Mouse (Mus musculus): ENCODE data around the gene Olfr960.
A peak's percentile ranks its signal among the peaks of the same experiment; 100 is the strongest.

The Olfr960 gene

DNA sequence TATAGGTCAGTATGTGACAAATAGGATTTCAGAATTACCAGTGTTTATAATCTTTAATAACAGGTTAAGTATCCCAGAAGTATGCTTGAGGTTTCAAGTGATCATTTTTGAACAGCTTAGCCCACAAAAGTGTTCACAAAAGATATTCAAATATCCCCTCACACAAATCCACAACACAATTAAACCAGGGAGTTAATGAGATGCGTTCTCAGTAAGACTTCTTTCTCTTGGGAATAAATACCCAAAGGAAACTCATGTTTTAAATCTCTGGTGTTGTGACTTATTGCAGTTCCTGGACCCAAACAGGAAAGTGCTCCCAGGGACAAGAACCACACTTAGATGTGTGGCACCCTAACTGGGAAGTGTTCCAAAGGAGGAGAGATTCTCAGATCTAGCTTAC, at the start of gene Olfr960:
Olfr960 (plus strand) TSS at position 301 of the 400 bp plus-strand sequence.
- DNase-seq (ENCODE audit: low spot score in 2 of 2), result no peak

DNA sequence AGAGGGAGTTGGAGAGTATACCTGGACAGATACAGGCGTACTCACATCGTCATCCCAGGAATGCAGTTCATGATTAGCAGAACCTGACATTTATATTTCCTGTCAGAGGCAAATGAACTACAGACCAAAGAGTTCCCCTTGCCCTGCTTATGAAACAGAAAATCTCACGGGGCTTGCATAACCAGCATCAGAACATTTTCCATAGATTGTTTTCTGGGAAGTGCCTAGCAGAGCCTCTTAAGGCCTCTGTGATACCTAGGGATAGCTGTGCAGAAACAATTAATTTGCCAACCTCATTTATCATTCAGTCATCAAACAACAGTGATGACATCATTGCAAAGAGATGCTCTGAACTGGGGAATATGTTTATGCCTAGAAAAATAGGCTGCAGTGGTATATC, 45.7 kb upstream of the Olfr960 start, which contains the start of gene Olfr959:
Olfr959 (minus strand) TSS at position 101 of the 400 bp plus-strand sequence.
- DNase-seq (ENCODE audit: low spot score in 2 of 2), result no peak

- no peak for DNase-seq (ENCODE audit: low spot score in 2 of 2)
Observed at GRCm38 (mm10) chr9:39577050-39577449, 44.1 kb upstream of the Olfr960 start.

DNA sequence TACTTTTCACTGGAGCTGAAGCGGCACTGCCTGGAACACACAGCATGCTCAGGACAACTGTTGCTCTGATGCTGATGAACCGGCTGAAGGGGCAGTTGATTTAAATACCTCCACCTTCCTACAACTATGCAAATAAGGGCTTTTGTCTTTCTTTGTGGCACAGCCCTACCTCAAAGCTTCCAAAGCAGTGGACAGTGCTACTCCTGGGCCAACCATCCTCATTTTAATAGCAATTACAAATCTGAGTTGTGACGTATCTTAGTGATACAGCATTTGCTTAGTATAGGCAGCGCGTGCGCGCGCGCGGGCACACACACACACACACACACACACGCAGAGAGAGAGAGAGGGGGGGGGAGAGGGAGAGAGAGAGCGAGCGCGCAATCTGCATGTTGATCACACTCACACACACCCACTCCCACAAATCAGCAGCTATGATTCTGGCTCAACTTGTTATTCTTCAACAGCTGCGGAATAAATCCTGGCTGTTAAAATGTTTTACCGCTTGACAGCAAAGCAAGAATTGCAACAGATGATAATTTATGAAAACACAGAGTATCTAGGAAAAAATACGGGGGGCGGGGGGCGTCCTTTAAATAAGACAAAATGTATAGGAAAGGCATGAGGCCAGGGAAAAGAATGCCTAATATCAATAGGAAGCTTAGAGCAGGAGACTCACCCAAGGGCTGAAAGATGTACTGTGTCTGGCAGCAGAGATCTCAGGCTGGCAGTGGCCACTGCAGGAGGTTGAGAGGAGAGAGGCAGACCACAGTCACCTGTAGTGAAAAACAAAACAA, 18.4 kb upstream of the Olfr960 start:
- peak; percentile 14 to 17 for DNase-seq (ENCODE audit: low spot score in 2 of 2)

DNA sequence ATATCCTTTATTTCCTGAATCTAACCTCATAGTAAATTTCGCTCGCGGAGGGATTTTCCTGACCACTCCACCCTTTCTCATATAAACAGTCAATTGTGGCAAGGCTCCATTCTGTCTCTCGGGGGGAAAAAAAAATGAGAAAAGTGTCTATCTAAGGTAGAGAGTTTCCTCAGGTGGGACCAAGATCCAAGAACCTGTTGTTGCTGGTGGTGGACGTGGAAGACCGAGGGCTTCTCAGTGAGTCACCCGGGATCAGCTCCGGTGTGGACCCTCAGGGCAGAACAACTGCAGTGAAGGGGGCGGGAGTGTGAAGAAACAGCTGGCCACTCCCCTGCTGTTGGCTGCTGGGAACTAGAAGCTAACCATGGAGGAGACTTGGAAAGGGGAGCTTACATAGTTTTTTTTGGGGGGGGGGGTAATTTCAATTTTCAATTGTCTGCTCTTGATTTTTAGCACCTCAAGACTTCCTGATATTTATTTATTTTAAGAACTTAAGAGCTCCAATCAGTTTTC, 17.8 kb upstream of the Olfr960 start:
- DNase-seq (ENCODE audit: low spot score in 2 of 2), result peak in 1 of 2 experiments; percentile 12

DNA sequence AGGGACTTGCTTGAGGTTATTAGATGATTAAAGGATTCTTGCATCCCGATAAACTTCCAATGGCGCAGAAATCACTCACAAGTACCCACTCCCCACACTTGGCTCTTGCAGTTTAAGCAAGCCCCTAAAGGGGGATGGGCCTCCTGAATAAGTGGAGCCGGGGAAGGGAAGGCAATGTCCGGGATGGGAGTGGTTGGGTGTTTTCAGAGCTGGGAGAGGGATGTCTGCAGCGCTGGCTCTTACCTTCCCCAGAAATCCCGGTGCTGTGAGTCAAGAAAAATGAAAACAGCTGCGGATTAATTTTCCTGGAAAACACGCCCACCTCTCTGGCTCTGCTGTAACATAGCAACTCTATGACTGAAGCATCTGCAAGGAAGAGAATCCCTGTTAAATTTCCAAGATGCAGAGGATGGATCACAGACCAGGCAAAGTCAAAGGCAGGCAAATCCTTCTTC, 17.1 kb upstream of the Olfr960 start, which contains the start of gene AW551984:
AW551984 (minus strand) TSS at position 405 of the 455 bp plus-strand sequence.
- DNase-seq (ENCODE audit: low spot score in 2 of 2), result no peak

GRCm38 (mm10) chr9:39608497-39608896, 12.7 kb upstream of the Olfr960 start:
- no peak for DNase-seq (ENCODE audit: low spot score in 2 of 2)

GRCm38 (mm10) chr9:39610355-39610754, 10.8 kb upstream of the Olfr960 start, which contains the start of gene Olfr148:
TSS of gene Olfr148 (plus strand) at chr9:39610655.
- DNase-seq (ENCODE audit: low spot score in 2 of 2), result no peak

- no peak for DNase-seq (ENCODE audit: low spot score in 2 of 2)
Observed at GRCm38 (mm10) chr9:39611953-39612352, 9.2 kb upstream of the Olfr960 start.

- DNase-seq (ENCODE audit: low spot score in 2 of 2), result no peak
Observed at GRCm38 (mm10) chr9:39623783-39624182, 2.6 kb downstream of the Olfr960 start.

- no peak for DNase-seq (ENCODE audit: low spot score in 2 of 2)
Observed at GRCm38 (mm10) chr9:39624711-39625110, 3.5 kb downstream of the Olfr960 start.

DNA sequence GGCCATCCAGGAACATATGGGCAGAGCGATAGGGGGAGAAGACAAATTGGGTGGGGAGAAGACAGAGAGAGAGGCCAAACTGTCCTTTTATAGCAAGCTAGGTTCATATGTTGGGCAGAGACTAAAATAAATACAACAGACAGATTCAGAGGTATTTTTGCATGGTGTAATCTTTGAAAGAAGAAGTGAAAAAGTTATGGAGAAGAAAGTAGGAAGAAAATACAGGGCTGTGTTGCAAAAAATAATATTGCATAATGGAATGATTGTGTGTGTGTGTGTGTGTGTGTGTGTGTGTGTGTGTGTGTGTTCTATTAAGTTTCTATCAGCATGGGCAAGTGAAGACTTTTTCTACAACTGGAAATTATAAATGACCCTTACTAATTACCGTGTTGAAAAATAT, 7.9 kb downstream of the Olfr960 start:
- no peak for DNase-seq (ENCODE audit: low spot score in 2 of 2)

GRCm38 (mm10) chr9:39633913-39634594, 12.9 kb downstream of the Olfr960 start:
- DNase-seq (ENCODE audit: low spot score in 2 of 2), result peak; percentile 25 to 31

GRCm38 (mm10) chr9:39644785-39645184, 23.6 kb downstream of the Olfr960 start, which contains the start of gene Olfr961:
TSS of gene Olfr961 (plus strand) at chr9:39645085.
- no peak for DNase-seq (ENCODE audit: low spot score in 2 of 2)

GRCm38 (mm10) chr9:39647382-39647781, 26.2 kb downstream of the Olfr960 start:
- no peak for DNase-seq (ENCODE audit: low spot score in 2 of 2)

- DNase-seq (ENCODE audit: low spot score in 2 of 2), result no peak
Observed at GRCm38 (mm10) chr9:39654756-39655396, 33.7 kb downstream of the Olfr960 start.

- no peak for DNase-seq (ENCODE audit: low spot score in 2 of 2)
Observed at GRCm38 (mm10) chr9:39666905-39667304, 45.7 kb downstream of the Olfr960 start, which contains the start of gene Olfr963. TSS of gene Olfr963 (plus strand) at chr9:39667205.

DNA sequence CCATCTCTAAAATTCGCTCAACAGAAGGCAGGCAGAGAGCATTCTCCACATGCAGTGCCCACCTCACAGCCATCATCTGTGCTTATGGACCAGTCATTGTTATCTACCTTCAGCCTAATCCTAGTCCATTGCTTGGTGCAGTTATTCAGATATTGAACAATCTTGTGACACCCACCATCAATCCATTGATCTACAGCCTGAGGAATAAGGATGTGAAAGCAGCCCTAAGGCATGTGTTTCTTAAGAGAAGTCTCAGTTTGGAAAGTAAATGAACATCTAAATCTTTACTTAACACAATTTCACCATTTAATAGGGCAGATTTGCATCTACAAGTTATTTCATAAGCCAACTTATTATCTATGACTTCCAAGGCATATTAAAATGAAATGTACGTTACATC, 48.5 kb downstream of the Olfr960 start:
- no peak for DNase-seq (ENCODE audit: low spot score in 2 of 2)

Data from frontal cortex, postnatal 10 days (tissue).